In the genomic region with DNA sequence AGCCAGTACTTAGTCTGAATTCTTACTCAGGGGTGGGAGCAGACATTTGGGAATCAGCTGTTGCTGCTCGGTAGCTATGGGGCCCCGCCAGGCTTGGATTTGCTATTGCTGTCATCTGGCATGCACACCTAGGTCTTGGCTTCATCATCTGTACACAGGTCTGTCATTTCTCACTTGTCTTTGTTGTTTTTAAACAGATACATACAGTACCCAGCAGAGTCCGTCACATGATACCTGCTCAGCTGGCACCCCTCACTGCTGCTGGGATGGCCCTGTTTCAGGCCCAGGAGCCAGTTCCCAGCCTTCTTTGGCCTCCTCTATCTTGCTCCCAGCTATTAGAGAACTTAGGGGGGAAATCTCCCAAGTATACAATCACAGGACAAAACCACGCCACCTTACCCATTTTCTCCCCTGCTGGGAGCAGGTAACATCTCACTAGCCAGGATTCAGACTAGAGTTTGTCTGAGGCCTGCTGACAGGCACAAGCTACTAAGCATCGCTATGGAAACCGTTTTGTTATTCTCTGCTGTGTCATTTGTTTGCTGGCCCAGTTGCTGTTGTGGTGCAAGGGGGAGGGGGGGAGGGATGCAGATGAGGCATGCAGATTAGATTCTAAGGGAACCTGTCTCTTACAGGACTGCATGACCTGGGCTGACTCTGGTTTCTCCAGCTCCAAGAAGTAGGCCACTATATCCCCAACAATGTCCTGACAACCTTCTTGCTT, we compare ENCODE assay signal across 10 mouse cellular contexts. TPM values are rescaled to one million over a fixed set of nuclear protein-coding genes. Genes with fewer than 3 reads are reported as not detected.
DNase-seq lines count a peak whose midpoint lies in the region; ATAC-seq lines count a peak whose summit lies in the region.
"Had no signal": no experiment of that assay in that cellular context is flagged by ENCODE, and none has a peak within 500 bp of the region (broad histone marks: within the 10 kb centered on the region; RNA-seq: fewer than 3 reads in every experiment).

No protein-coding gene starts in this region.

- no peaks in the 10 kb centered on the region for H3K27me3 ChIP-seq in forebrain, embryonic 13.5 days
- H3K27me3 ChIP-seq in midbrain, embryonic 11.5 days (ENCODE audit: control insufficient read depth, insufficient read depth, low read length) = no peaks in the 10 kb centered on the region
- H3K27me3 ChIP-seq: liver, embryonic 15.5 days had no signal

- H3K9me3 ChIP-seq in forebrain, embryonic 13.5 days (replicated peaks) = no peaks in the 10 kb centered on the region
- H3K9me3 ChIP-seq in midbrain, embryonic 11.5 days (ENCODE audit: control insufficient read depth, low read length) = no peaks in the 10 kb centered on the region
- H3K9me3 ChIP-seq: liver, embryonic 15.5 days had no signal

- no peaks in the 10 kb centered on the region for H3K36me3 ChIP-seq in forebrain, embryonic 13.5 days (ENCODE audit: poor library complexity, severe bottlenecking)
- no peaks in the 10 kb centered on the region for H3K36me3 ChIP-seq in midbrain, embryonic 11.5 days (ENCODE audit: control insufficient read depth, insufficient read depth, low read length)
- H3K36me3 ChIP-seq: liver, embryonic 15.5 days had no signal

- no peak overlapping the region for H3K4me2 ChIP-seq in forebrain, embryonic 13.5 days
- H3K4me2 ChIP-seq in midbrain, embryonic 11.5 days = no peak overlapping the region
- H3K4me2 ChIP-seq: liver, embryonic 15.5 days had no signal

- peak; percentile 57; the same call in 1 of the 2 replicates for ATAC-seq in forebrain, embryonic 13.5 days
- ATAC-seq in midbrain, embryonic 11.5 days (ENCODE audit: low FRiP score) = 0 out of 2 replicates have a peak, but pooled peaks have one; percentile 29

- H3K27ac ChIP-seq in forebrain, embryonic 13.5 days = peak overlapping the region; percentile 46
- no peak overlapping the region for H3K27ac ChIP-seq in midbrain, embryonic 11.5 days (ENCODE audit: low read depth, low read length)
- H3K27ac ChIP-seq: liver, embryonic 15.5 days had no signal

- peaks cover 29% of the 10 kb centered on the region for H3K4me1 ChIP-seq in forebrain, embryonic 13.5 days
- H3K4me1 ChIP-seq in midbrain, embryonic 11.5 days (ENCODE audit: control insufficient read depth, insufficient read depth, low read length) = peaks cover 15% of the 10 kb centered on the region
- H3K4me1 ChIP-seq: liver, embryonic 15.5 days had no signal

- no peak overlapping the region for H3K4me3 ChIP-seq in forebrain, embryonic 13.5 days
- H3K4me3 ChIP-seq in midbrain, embryonic 11.5 days (ENCODE audit: low read depth, low read length) = no peak overlapping the region
- H3K4me3 ChIP-seq: liver, embryonic 15.5 days had no signal

- H3K9ac ChIP-seq in forebrain, embryonic 13.5 days = 0 out of 2 replicates have a peak overlapping the region, but pooled peaks have one; percentile 7
- no peak overlapping the region for H3K9ac ChIP-seq in midbrain, embryonic 11.5 days (ENCODE audit: low read length)
- H3K9ac ChIP-seq: liver, embryonic 15.5 days had no signal

- WGBS in forebrain, embryonic 13.5 days = 38% methylated on average over 6 of the region's 6 CpGs
- 50% methylated on average over 6 of the region's 6 CpGs for WGBS in midbrain, embryonic 11.5 days

- peak; percentile 12 for DNase-seq in gastrocnemius, adult 18-20 months (ENCODE audit: low spot score)
- no peak for DNase-seq in gastrocnemius, adult 8-10 months (ENCODE audit: low spot score in 2 of 2)
- peak; percentile 59 for DNase-seq in MN1 (ENCODE audit: low spot score)
- DNase-seq in midbrain, embryonic 11.5 days (ENCODE audit: low spot score, missing footprints) = peak; percentile 81
- no peak for DNase-seq in kidney, postnatal 25 days
- DNase-seq in T-cell, adult 2 months (ENCODE audit: low spot score) = no peak
- DNase-seq in lung, postnatal 10 days = no peak
- DNase-seq: right cerebral cortex, postnatal 14 days had no signal

RNA-seq across cellular contexts. Expression of a gene that starts 52.8 kb away (rescaled TPM):
- total RNA-seq in gastrocnemius, adult 18-20 months (2021) = 10 to 100 TPM; 59.0 to 67.2 TPM
- 10 to 100 TPM; 37.5 to 53.5 (median 49.3) TPM for total RNA-seq in gastrocnemius, adult 8-10 months (2022)
- polyA plus RNA-seq in forebrain, embryonic 13.5 days (2015; fragmentation: Nextera tagmentation; extraction: Ambion mirVana) = 3.6 and 6.9 TPM in 2 replicates
- polyA plus RNA-seq in midbrain, embryonic 11.5 days (2014; fragmentation: Nextera tagmentation; extraction: Ambion mirVana) = 1.4 and 1.8 TPM in 2 replicates
- polyA plus RNA-seq: liver, embryonic 15.5 days had no signal

Comparison
In these comparisons a context has a peak if more than half of its experiments do, and no peak if none do; other contexts are left out.
1. DNase-seq: peak in gastrocnemius, adult 18-20 months (single experiment), MN1 (single experiment) and midbrain, embryonic 11.5 days (single experiment); none in gastrocnemius, adult 8-10 months (0 of 2), kidney, postnatal 25 days (0 of 2), T-cell, adult 2 months (single experiment) and lung, postnatal 10 days (single experiment).